Mouse (Mus musculus) megakaryocyte, embryonic 14.5 days (primary cell): ENCODE results near the gene Zfp182.

Experiments
- FLI1 ChIP-seq: IDR thresholded peaks from 2 replicates; pipeline ENCODE4 v1.6.1; 2012; ENCODE audit warnings: low read length, inconsistent platforms, mixed read lengths
- GATA1 ChIP-seq: IDR thresholded peaks from 3 replicates; pipeline ENCODE4 v1.6.1; 2012; ENCODE audit warnings: mixed read lengths, low read length, inconsistent platforms, borderline replicate concordance

DNA sequence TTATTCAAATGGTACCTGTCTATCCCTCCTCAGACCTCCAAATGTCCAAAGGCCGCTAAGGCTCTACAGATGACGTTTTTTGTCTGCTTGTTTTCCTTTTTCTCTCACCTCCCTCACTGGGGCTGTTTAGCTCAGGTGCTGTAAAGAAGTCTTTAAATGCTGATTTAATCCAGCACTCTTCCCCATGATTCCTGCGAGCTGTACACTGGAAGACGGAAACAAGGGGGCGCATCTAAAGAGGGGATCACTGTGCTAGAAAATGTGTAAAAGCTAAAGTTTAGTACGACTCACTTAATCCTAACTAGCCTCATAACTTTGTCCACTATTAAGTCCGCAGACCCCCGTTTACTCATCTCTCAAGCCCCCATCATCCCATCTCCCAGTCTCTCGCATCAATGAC lies 656 bp downstream of the Zfp182 start:
- no peak for TF ChIP-seq GATA1
- TF ChIP-seq FLI1 = no peak
